Mouse (Mus musculus): ENCODE data around the gene Bmper. TPM values are rescaled to one million over a fixed set of nuclear protein-coding genes. Genes with fewer than 3 reads are reported as not detected.

Gene Bmper
- polyA plus RNA-seq, 1 experiment from 2014 or later = 10.8 TPM

DNA sequence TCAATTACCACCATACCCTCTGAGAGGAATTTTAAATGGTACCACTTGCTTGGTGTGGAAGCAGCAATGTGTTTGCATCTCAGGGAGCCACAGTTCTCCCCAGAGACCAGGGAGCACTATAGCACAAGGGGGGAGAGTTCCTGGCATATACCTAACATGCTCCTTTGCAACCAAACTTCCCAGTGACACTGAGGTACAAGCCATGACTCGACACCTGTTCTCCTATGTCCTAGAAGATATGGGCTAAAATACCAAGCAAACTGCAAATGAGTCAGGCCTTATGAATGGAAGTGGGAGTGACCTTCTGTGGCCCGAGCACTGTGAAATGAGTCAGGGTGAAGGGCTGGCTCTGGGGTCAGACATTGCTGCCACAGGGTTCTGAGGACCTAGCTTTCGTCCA is 88.1 kb downstream of the Bmper start:
- Histone ChIP-seq H3K27ac (replicated peaks; ENCODE audit: low read depth, low read length) (no peak overlapping the region), H3K4me3 (ENCODE audit: low read depth, low read length) (no peak overlapping the region), H3K4me1 (ENCODE audit: control insufficient read depth, insufficient read depth, low read length) (no peaks in the 10 kb centered on the region), H3K9ac (replicated peaks; ENCODE audit: low read length) (no peak overlapping the region), H3K9me3 (replicated peaks; ENCODE audit: control insufficient read depth, low read length) (no peaks in the 10 kb centered on the region), H3K27me3 (ENCODE audit: control insufficient read depth, insufficient read depth, low read length) (no peaks in the 10 kb centered on the region), H3K4me2 (ENCODE audit: low read depth, low read length) (no peak overlapping the region), H3K36me3 (replicated peaks; ENCODE audit: control insufficient read depth, insufficient read depth, low read depth, low read length) (no peaks in the 10 kb centered on the region)
- no peak for DNase-seq (ENCODE audit: low spot score)
- 69% methylated on average over 3 of the region's 3 CpGs for WGBS
- no peak for ATAC-seq (replicated peaks; ENCODE audit: insufficient number of reproducible peaks, low FRiP score, low TSS enrichment, low read depth)

DNA sequence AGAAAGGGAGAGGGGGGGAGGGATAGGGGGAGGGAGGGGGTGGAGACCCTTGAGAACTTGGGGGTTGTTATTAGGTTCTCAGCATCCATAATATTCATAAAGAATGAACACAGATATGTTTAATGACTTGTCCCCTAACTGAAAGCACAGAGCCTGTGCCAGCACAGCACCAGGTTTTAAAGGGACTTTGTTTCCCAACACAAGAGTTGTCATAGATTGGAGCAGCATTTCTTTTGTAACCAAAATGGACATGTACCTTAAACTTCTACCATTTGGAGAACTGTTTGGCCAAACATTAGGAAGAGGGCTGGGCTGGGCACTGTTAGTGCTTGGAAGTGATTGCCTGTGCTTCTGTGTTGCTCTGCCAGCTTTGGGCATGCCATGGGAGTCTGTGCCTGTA is 89.1 kb downstream of the Bmper start:
- Histone ChIP-seq H3K27ac (replicated peaks; ENCODE audit: low read depth, low read length) (no peak overlapping the region), H3K4me3 (ENCODE audit: low read depth, low read length) (no peak overlapping the region), H3K27me3 (ENCODE audit: control insufficient read depth, insufficient read depth, low read length) (no peaks in the 10 kb centered on the region), H3K9me3 (replicated peaks; ENCODE audit: control insufficient read depth, low read length) (no peaks in the 10 kb centered on the region), H3K4me1 (ENCODE audit: control insufficient read depth, insufficient read depth, low read length) (no peaks in the 10 kb centered on the region), H3K9ac (replicated peaks; ENCODE audit: low read length) (no peak overlapping the region), H3K4me2 (ENCODE audit: low read depth, low read length) (no peak overlapping the region), H3K36me3 (replicated peaks; ENCODE audit: control insufficient read depth, insufficient read depth, low read depth, low read length) (no peaks in the 10 kb centered on the region)
- DNase-seq (ENCODE audit: low spot score) = no peak
- ATAC-seq (replicated peaks; ENCODE audit: insufficient number of reproducible peaks, low FRiP score, low TSS enrichment, low read depth) = no peak

DNA sequence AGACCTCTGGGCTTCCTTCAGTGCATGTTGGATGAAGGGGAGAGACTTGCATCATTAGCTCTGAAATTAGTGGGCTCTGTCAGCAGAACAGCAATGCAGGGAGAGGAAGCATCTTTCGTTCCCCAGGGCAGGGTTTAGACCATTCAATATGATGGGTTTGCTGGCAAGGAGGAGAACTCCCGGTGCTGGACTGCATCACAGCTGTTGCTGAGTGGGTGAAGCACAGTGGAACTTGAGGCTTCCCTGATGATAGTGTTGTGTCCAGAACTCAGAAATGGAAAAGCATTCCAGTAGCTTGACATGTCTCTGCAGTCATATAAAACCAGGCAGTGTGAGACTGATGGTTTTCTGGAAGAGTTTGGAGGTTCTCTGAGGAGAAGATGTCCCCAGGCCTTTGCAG is 90.0 kb downstream of the Bmper start:
- ATAC-seq (replicated peaks; ENCODE audit: insufficient number of reproducible peaks, low FRiP score, low TSS enrichment, low read depth) = no peak
- no peak overlapping the region for H3K9ac ChIP-seq (replicated peaks; ENCODE audit: low read length)
- no peaks in the 10 kb centered on the region for H3K36me3 ChIP-seq (replicated peaks; ENCODE audit: control insufficient read depth, insufficient read depth, low read depth, low read length)
- H3K4me2 ChIP-seq (ENCODE audit: low read depth, low read length) = no peak overlapping the region
- H3K27me3 ChIP-seq (ENCODE audit: control insufficient read depth, insufficient read depth, low read length) = no peaks in the 10 kb centered on the region
- H3K9me3 ChIP-seq (replicated peaks; ENCODE audit: control insufficient read depth, low read length) = no peaks in the 10 kb centered on the region
- H3K27ac ChIP-seq (replicated peaks; ENCODE audit: low read depth, low read length) = no peak overlapping the region
- H3K4me3 ChIP-seq (ENCODE audit: low read depth, low read length) = no peak overlapping the region
- H3K4me1 ChIP-seq (ENCODE audit: control insufficient read depth, insufficient read depth, low read length) = no peaks in the 10 kb centered on the region
- WGBS = 79% methylated on average over 2 of the region's 2 CpGs
- no peak for DNase-seq (ENCODE audit: low spot score)

DNA sequence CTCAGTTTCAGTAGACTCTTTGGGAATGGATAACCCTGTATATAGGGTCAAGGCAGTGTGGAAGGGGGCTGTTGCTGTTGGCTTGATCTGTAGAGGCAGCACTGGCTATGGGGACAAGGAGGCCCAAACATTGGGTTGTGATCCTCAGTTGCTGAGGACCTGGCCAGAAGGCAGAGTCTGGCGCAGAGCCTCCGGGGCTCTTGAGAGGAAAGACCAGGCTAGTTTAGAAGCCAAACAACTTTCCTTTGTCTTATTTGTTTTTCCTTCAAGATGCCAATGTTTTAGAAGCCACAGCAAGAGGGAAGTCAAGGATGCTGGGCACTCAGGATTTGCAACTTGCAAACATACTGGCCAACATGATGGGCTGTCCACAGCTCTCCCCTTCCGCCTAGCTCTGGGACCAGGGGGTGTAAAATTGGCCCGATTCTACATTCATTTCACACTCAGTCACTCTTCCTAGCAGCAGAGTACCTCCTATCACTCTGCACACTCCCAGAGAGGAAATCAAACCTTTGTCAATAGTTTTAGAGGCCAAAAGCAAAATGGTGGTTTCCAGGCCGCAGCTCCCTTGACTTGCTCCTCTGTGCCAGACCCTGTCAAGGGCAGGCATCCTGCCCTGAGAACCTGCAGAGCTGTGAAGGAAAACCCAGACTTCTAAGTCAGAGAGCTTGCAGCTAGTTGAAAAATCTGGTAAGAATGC is 92.9 kb downstream of the Bmper start:
- no peak for ATAC-seq (replicated peaks; ENCODE audit: insufficient number of reproducible peaks, low FRiP score, low TSS enrichment, low read depth)
- Histone ChIP-seq H3K4me1 (ENCODE audit: control insufficient read depth, insufficient read depth, low read length) (no peaks in the 10 kb centered on the region), H3K36me3 (replicated peaks; ENCODE audit: control insufficient read depth, insufficient read depth, low read depth, low read length) (no peaks in the 10 kb centered on the region), H3K27me3 (ENCODE audit: control insufficient read depth, insufficient read depth, low read length) (no peaks in the 10 kb centered on the region), H3K4me2 (ENCODE audit: low read depth, low read length) (no peak overlapping the region), H3K9ac (replicated peaks; ENCODE audit: low read length) (no peak overlapping the region), H3K9me3 (replicated peaks; ENCODE audit: control insufficient read depth, low read length) (no peaks in the 10 kb centered on the region), H3K4me3 (ENCODE audit: low read depth, low read length) (no peak overlapping the region), H3K27ac (replicated peaks; ENCODE audit: low read depth, low read length) (no peak overlapping the region)
- no peak for DNase-seq (ENCODE audit: low spot score)
- WGBS = 92% methylated on average over 5 of the region's 5 CpGs

DNA sequence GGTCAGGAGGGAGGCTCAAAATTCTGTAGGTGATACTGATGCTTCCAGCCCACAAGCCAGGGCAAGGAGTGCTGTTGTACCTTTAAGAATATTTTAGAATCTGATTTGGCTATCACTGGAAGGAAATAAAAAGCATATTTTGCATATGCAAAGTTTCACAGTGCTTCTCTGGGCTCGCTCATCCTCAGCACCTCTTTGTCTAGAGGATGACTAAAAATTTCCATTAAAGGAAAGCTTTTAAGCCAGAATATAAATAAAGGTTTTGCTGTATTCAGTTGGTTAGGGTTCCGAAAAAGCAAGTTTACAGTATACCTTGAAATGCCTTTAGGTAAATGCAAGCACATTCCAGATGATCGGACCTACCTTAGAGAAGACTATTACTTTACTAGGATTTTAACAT is 105.0 kb downstream of the Bmper start:
- no peaks in the 10 kb centered on the region for H3K9me3 ChIP-seq (replicated peaks; ENCODE audit: control insufficient read depth, low read length)
- H3K27me3 ChIP-seq (ENCODE audit: control insufficient read depth, insufficient read depth, low read length) = no peaks in the 10 kb centered on the region
- WGBS = 84% methylated on average over 3 of the region's 3 CpGs
- ATAC-seq (replicated peaks; ENCODE audit: insufficient number of reproducible peaks, low FRiP score, low TSS enrichment, low read depth) (no peak), DNase-seq (ENCODE audit: low spot score) (no peak)
- H3K36me3 ChIP-seq (replicated peaks; ENCODE audit: control insufficient read depth, insufficient read depth, low read depth, low read length) = no peaks in the 10 kb centered on the region
- H3K4me1 ChIP-seq (ENCODE audit: control insufficient read depth, insufficient read depth, low read length) = no peaks in the 10 kb centered on the region
- no peak overlapping the region for H3K9ac ChIP-seq (replicated peaks; ENCODE audit: low read length)
- no peak overlapping the region for H3K27ac ChIP-seq (replicated peaks; ENCODE audit: low read depth, low read length)
- no peak overlapping the region for H3K4me2 ChIP-seq (ENCODE audit: low read depth, low read length)
- no peak overlapping the region for H3K4me3 ChIP-seq (ENCODE audit: low read depth, low read length)

DNA sequence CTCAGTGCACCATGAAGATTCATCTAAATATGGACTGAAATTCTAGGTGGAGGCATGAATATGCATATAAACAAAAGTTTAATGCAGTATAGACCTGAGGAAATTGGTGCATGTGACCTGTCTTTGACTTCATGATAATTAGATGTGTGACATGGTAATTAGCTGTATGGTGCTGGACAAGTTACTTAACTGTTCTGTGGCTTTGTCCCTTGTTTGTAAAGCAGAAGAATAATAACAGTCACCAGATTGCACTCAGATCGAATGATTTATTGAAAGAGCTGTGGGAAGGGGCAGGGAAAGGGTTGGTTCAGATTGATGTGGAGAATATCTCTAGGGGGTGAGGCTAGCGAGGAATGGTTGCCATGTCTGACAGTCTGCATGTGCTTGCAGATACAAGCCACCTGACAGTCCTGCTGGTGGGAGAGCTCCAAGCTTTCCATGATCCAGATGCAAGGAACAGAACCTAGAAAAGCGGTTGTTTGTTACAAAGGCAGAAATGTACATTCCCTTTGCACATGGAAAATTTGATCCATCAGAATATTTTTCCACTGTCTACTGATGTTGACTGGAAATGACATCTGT is 110.3 kb downstream of the Bmper start:
- DNase-seq (ENCODE audit: low spot score) (no peak), ATAC-seq (replicated peaks; ENCODE audit: insufficient number of reproducible peaks, low FRiP score, low TSS enrichment, low read depth) (no peak)
- no peaks in the 10 kb centered on the region for H3K4me1 ChIP-seq (ENCODE audit: control insufficient read depth, insufficient read depth, low read length)
- H3K36me3 ChIP-seq (replicated peaks; ENCODE audit: control insufficient read depth, insufficient read depth, low read depth, low read length) = no peaks in the 10 kb centered on the region
- no peak overlapping the region for H3K4me2 ChIP-seq (ENCODE audit: low read depth, low read length)
- WGBS = 67% methylated on average over 3 of the region's 3 CpGs
- no peak overlapping the region for H3K27ac ChIP-seq (replicated peaks; ENCODE audit: low read depth, low read length)
- no peaks in the 10 kb centered on the region for H3K27me3 ChIP-seq (ENCODE audit: control insufficient read depth, insufficient read depth, low read length)
- no peak overlapping the region for H3K9ac ChIP-seq (replicated peaks; ENCODE audit: low read length)
- no peaks in the 10 kb centered on the region for H3K9me3 ChIP-seq (replicated peaks; ENCODE audit: control insufficient read depth, low read length)
- no peak overlapping the region for H3K4me3 ChIP-seq (ENCODE audit: low read depth, low read length)

DNA sequence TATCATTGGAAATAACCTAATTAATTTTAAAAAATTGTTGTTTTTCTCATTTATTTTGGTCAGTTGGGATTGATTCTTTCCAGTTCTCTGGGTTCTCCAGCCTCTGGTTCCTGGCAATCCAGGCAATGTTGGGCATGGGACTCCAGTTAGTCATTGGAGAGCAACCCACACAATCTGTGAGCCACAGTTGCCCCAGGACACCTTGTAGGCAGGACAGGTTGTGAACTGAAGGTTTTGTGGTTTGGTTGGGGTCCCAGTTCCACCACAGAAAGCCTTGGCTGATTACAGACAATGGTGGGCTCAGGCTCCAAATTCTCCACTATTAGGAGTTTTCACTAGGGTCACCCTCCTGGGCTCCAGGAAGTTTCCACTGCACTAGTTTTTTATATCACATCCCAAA is 117.7 kb downstream of the Bmper start:
- Histone ChIP-seq H3K4me2 (ENCODE audit: low read depth, low read length) (no peak overlapping the region), H3K27ac (replicated peaks; ENCODE audit: low read depth, low read length) (no peak overlapping the region), H3K36me3 (replicated peaks; ENCODE audit: control insufficient read depth, insufficient read depth, low read depth, low read length) (no peaks in the 10 kb centered on the region), H3K4me1 (ENCODE audit: control insufficient read depth, insufficient read depth, low read length) (no peaks in the 10 kb centered on the region), H3K9ac (replicated peaks; ENCODE audit: low read length) (no peak overlapping the region), H3K4me3 (ENCODE audit: low read depth, low read length) (no peak overlapping the region), H3K9me3 (replicated peaks; ENCODE audit: control insufficient read depth, low read length) (no peaks in the 10 kb centered on the region), H3K27me3 (ENCODE audit: control insufficient read depth, insufficient read depth, low read length) (no peaks in the 10 kb centered on the region)
- ATAC-seq (replicated peaks; ENCODE audit: insufficient number of reproducible peaks, low FRiP score, low TSS enrichment, low read depth) = no peak
- DNase-seq (ENCODE audit: low spot score) = no peak

DNA sequence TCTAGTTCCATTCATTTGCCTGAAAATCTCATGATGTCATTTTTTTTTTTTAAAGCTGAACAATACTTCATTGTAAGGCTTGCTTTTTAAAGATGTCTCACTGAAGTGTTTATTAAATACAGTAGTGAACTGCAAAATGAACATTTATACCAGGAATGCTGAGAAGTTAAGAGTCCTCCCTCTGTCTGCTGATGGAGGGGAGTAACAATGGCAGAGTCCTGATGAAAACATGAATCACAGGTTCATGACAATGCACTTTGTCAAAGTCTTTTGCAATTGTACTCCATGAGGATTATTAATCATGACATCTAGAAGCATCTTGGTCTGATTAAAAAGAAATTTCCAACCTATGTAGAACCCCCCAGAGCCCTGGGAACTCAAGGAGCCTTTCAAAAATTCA is 118.4 kb downstream of the Bmper start:
- H3K27ac ChIP-seq (replicated peaks; ENCODE audit: low read depth, low read length) = no peak overlapping the region
- ATAC-seq (replicated peaks; ENCODE audit: insufficient number of reproducible peaks, low FRiP score, low TSS enrichment, low read depth) = no peak

More for the DNA sequence above, 118.4 kb downstream of the Bmper start:
- H3K4me3 ChIP-seq (ENCODE audit: low read depth, low read length) = no peak overlapping the region
- H3K9me3 ChIP-seq (replicated peaks; ENCODE audit: control insufficient read depth, low read length) = no peaks in the 10 kb centered on the region
- no peak for DNase-seq (ENCODE audit: low spot score)
- no peak overlapping the region for H3K9ac ChIP-seq (replicated peaks; ENCODE audit: low read length)
- H3K27me3 ChIP-seq (ENCODE audit: control insufficient read depth, insufficient read depth, low read length) = no peaks in the 10 kb centered on the region
- H3K4me2 ChIP-seq (ENCODE audit: low read depth, low read length) = no peak overlapping the region
- H3K36me3 ChIP-seq (replicated peaks; ENCODE audit: control insufficient read depth, insufficient read depth, low read depth, low read length) = no peaks in the 10 kb centered on the region
- H3K4me1 ChIP-seq (ENCODE audit: control insufficient read depth, insufficient read depth, low read length) = no peaks in the 10 kb centered on the region
